Mouse (Mus musculus): ENCODE measurements around the gene Ifrd1. TPM values are rescaled to one million over a fixed set of nuclear protein-coding genes. Genes with fewer than 3 reads are reported as not detected.

The Ifrd1 gene
- polyA plus RNA-seq, 1 experiment from 2014 or later = 131 TPM

DNA sequence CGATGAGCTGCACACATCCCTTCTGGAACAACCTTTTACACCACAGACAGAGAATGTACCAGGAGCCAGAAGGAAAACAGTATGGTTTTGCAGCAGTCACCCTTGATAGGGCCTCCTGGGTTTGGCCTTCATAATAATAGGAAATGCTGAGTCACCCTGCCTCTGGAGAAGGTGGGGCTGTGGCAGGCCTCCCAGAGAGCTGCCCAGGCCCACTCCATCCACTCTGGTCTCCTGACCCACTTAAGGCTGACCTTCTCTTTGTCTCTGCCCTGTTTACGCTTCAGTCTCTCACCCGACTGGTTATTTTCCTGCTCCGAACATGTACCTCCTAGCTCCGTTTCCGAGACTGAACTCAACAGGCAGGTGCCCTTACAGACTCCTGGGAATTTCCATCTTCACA is 328 bp downstream of the Ifrd1 start:
- Histone ChIP-seq H3K4me1 (ENCODE audit: control insufficient read depth, insufficient read depth, low read length) (0 out of 2 replicates have a peak, but pooled peaks cover 7% of the 10 kb centered on the region), H3K9ac (ENCODE audit: low read depth, low read length) (no peak overlapping the region), H3K27me3 (ENCODE audit: control insufficient read depth, insufficient read depth, low read length) (no peaks in the 10 kb centered on the region), H3K4me2 (replicated peaks; ENCODE audit: low read depth, low read length) (no peak overlapping the region), H3K4me3 (ENCODE audit: low read length) (no peak overlapping the region), H3K36me3 (ENCODE audit: control insufficient read depth, insufficient read depth, low read length) (no peaks in the 10 kb centered on the region), H3K9me3 (ENCODE audit: control insufficient read depth, low read length) (no peaks in the 10 kb centered on the region), H3K27ac (ENCODE audit: low read depth, low read length) (no peak overlapping the region)
- WGBS = 82% methylated on average over 6 of the region's 6 CpGs
- no peak; the same call in 1 of the 2 replicates for ATAC-seq (ENCODE audit: low FRiP score, low TSS enrichment)

GRCm38 (mm10) chr12:40247384-40247783 is 920 bp downstream of the Ifrd1 start:
- Histone ChIP-seq H3K4me3 (ENCODE audit: low read length) (no peak overlapping the region), H3K27me3 (ENCODE audit: control insufficient read depth, insufficient read depth, low read length) (no peaks in the 10 kb centered on the region), H3K27ac (ENCODE audit: low read depth, low read length) (no peak overlapping the region), H3K4me1 (ENCODE audit: control insufficient read depth, insufficient read depth, low read length) (0 out of 2 replicates have a peak, but pooled peaks cover 7% of the 10 kb centered on the region), H3K9me3 (ENCODE audit: control insufficient read depth, low read length) (no peaks in the 10 kb centered on the region), H3K9ac (ENCODE audit: low read depth, low read length) (no peak overlapping the region), H3K36me3 (ENCODE audit: control insufficient read depth, insufficient read depth, low read length) (no peaks in the 10 kb centered on the region), H3K4me2 (replicated peaks; ENCODE audit: low read depth, low read length) (no peak overlapping the region)
- WGBS = 74% methylated on average over 4 of the region's 4 CpGs
- ATAC-seq (ENCODE audit: low FRiP score, low TSS enrichment) = no peak

GRCm38 (mm10) chr12:40245434-40245970 is 2.8 kb downstream of the Ifrd1 start:
- 89% methylated on average over 7 of the region's 7 CpGs for WGBS
- Histone ChIP-seq H3K9ac (ENCODE audit: low read depth, low read length) (no peak overlapping the region), H3K4me2 (replicated peaks; ENCODE audit: low read depth, low read length) (no peak overlapping the region), H3K27ac (ENCODE audit: low read depth, low read length) (no peak overlapping the region), H3K4me3 (ENCODE audit: low read length) (no peak overlapping the region), H3K36me3 (ENCODE audit: control insufficient read depth, insufficient read depth, low read length) (no peaks in the 10 kb centered on the region), H3K27me3 (ENCODE audit: control insufficient read depth, insufficient read depth, low read length) (no peaks in the 10 kb centered on the region), H3K4me1 (ENCODE audit: control insufficient read depth, insufficient read depth, low read length) (0 out of 2 replicates have a peak, but pooled peaks cover 7% of the 10 kb centered on the region), H3K9me3 (ENCODE audit: control insufficient read depth, low read length) (no peaks in the 10 kb centered on the region)
- ATAC-seq (ENCODE audit: low FRiP score, low TSS enrichment) = no peak

GRCm38 (mm10) chr12:40244926-40245325 is 3.4 kb downstream of the Ifrd1 start:
- Histone ChIP-seq H3K36me3 (ENCODE audit: control insufficient read depth, insufficient read depth, low read length) (no peaks in the 10 kb centered on the region), H3K4me1 (ENCODE audit: control insufficient read depth, insufficient read depth, low read length) (0 out of 2 replicates have a peak, but pooled peaks cover 7% of the 10 kb centered on the region), H3K9ac (ENCODE audit: low read depth, low read length) (no peak overlapping the region), H3K4me2 (replicated peaks; ENCODE audit: low read depth, low read length) (no peak overlapping the region), H3K27ac (ENCODE audit: low read depth, low read length) (no peak overlapping the region), H3K4me3 (ENCODE audit: low read length) (no peak overlapping the region), H3K9me3 (ENCODE audit: control insufficient read depth, low read length) (no peaks in the 10 kb centered on the region), H3K27me3 (ENCODE audit: control insufficient read depth, insufficient read depth, low read length) (no peaks in the 10 kb centered on the region)
- 86% methylated on average over 5 of the region's 5 CpGs for WGBS
- no peak for ATAC-seq (ENCODE audit: low FRiP score, low TSS enrichment)

DNA sequence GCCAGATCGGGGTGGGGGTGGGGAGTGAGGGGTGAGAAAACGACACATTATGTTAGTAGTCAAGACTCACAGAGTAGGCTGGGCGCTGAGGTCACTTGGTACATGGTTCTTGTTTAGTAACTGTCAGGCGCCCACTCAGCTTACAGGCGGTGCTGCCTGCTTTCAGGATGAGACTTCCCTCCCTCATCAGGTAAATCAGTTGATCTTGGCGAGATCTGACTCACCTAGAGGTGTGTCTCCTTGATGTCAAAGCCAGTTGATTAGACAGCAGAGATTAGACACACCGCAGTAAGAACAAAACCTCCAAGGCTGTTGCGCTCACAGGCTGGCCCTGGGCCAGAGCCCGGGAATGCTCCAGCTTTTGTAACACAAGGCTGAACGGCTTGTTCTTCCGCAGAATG is 4.5 kb downstream of the Ifrd1 start:
- Histone ChIP-seq H3K27me3 (ENCODE audit: control insufficient read depth, insufficient read depth, low read length) (no peaks in the 10 kb centered on the region), H3K4me3 (ENCODE audit: low read length) (no peak overlapping the region), H3K9me3 (ENCODE audit: control insufficient read depth, low read length) (no peaks in the 10 kb centered on the region), H3K9ac (ENCODE audit: low read depth, low read length) (no peak overlapping the region), H3K4me1 (ENCODE audit: control insufficient read depth, insufficient read depth, low read length) (0 out of 2 replicates have a peak, but pooled peaks cover 7% of the 10 kb centered on the region), H3K27ac (ENCODE audit: low read depth, low read length) (no peak overlapping the region), H3K36me3 (ENCODE audit: control insufficient read depth, insufficient read depth, low read length) (no peaks in the 10 kb centered on the region), H3K4me2 (replicated peaks; ENCODE audit: low read depth, low read length) (no peak overlapping the region)
- 56% methylated on average over 11 of the region's 11 CpGs for WGBS
- no peak for ATAC-seq (ENCODE audit: low FRiP score, low TSS enrichment)

DNA sequence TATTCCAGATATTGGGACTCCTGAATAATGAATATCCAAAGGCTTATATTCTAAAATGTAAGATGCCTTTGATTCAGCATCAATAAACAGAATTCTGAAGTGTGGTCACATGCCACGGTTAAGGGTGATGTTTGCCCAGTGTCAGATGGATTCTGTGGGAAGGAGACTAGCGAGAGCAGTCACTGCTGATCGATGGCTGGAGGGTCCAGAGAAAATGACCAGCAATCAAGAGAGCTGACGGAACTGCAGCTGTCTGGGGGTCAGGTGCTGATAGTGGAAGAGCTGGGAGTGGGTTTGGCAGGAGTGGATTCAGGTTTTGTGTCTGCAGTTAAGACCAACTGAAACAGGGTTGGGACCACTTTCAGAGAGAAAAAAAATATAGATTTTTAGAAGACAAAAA is 5.1 kb downstream of the Ifrd1 start:
- no peak for ATAC-seq (ENCODE audit: low FRiP score, low TSS enrichment)
- H3K9ac ChIP-seq (ENCODE audit: low read depth, low read length) = no peak overlapping the region
- no peaks in the 10 kb centered on the region for H3K27me3 ChIP-seq (ENCODE audit: control insufficient read depth, insufficient read depth, low read length)
- H3K4me2 ChIP-seq (replicated peaks; ENCODE audit: low read depth, low read length) = no peak overlapping the region
- no peaks in the 10 kb centered on the region for H3K9me3 ChIP-seq (ENCODE audit: control insufficient read depth, low read length)
- 59% methylated on average over 4 of the region's 4 CpGs for WGBS
- no peaks in the 10 kb centered on the region for H3K36me3 ChIP-seq (ENCODE audit: control insufficient read depth, insufficient read depth, low read length)
- H3K4me3 ChIP-seq (ENCODE audit: low read length) = no peak overlapping the region
- H3K27ac ChIP-seq (ENCODE audit: low read depth, low read length) = no peak overlapping the region
- H3K4me1 ChIP-seq (ENCODE audit: control insufficient read depth, insufficient read depth, low read length) = 0 out of 2 replicates have a peak, but pooled peaks cover 3% of the 10 kb centered on the region

GRCm38 (mm10) chr12:40239161-40239560 is 9.1 kb downstream of the Ifrd1 start:
- no peak overlapping the region for H3K27ac ChIP-seq (ENCODE audit: low read depth, low read length)
- H3K4me1 ChIP-seq (ENCODE audit: control insufficient read depth, insufficient read depth, low read length) = 0 out of 2 replicates have a peak, but pooled peaks cover 3% of the 10 kb centered on the region
- H3K9me3 ChIP-seq (ENCODE audit: control insufficient read depth, low read length) = no peaks in the 10 kb centered on the region
- H3K27me3 ChIP-seq (ENCODE audit: control insufficient read depth, insufficient read depth, low read length) = no peaks in the 10 kb centered on the region
- 79% methylated on average over 7 of the region's 7 CpGs for WGBS
- H3K4me3 ChIP-seq (ENCODE audit: low read length) = no peak overlapping the region
- H3K9ac ChIP-seq (ENCODE audit: low read depth, low read length) = no peak overlapping the region
- H3K36me3 ChIP-seq (ENCODE audit: control insufficient read depth, insufficient read depth, low read length) = no peaks in the 10 kb centered on the region
- no peak overlapping the region for H3K4me2 ChIP-seq (replicated peaks; ENCODE audit: low read depth, low read length)
- no peak for ATAC-seq (ENCODE audit: low FRiP score, low TSS enrichment)

DNA sequence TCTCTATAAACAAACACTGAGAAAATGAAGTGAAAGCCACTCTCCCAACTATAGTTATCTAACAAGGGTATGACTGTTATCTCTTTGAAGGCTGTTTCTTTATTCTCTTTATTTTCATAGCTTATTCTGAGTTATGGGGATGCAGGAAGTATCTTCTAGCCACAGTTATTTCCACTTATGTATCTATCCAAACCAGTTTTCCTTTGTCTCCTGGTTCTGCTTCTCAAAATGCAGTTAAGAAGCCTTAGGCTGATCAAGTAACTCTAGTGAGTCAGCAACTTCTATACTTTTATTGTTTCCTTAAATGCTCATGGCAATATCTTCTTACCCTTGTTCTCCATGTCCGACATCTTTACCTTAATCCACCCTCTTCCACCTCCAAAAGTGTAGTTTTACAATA is 16.1 kb downstream of the Ifrd1 start:
- H3K27me3 ChIP-seq (ENCODE audit: control insufficient read depth, insufficient read depth, low read length) = no peaks in the 10 kb centered on the region
- no peak overlapping the region for H3K4me2 ChIP-seq (replicated peaks; ENCODE audit: low read depth, low read length)
- no peak for ATAC-seq (ENCODE audit: low FRiP score, low TSS enrichment)
- no peak overlapping the region for H3K9ac ChIP-seq (ENCODE audit: low read depth, low read length)
- H3K9me3 ChIP-seq (ENCODE audit: control insufficient read depth, low read length) = no peaks in the 10 kb centered on the region
- H3K4me3 ChIP-seq (ENCODE audit: low read length) = no peak overlapping the region
- 86% methylated on average over 1 of the region's 1 CpGs for WGBS
- H3K4me1 ChIP-seq (ENCODE audit: control insufficient read depth, insufficient read depth, low read length) = no peaks in the 10 kb centered on the region
- H3K27ac ChIP-seq (ENCODE audit: low read depth, low read length) = no peak overlapping the region
- no peaks in the 10 kb centered on the region for H3K36me3 ChIP-seq (ENCODE audit: control insufficient read depth, insufficient read depth, low read length)

DNA sequence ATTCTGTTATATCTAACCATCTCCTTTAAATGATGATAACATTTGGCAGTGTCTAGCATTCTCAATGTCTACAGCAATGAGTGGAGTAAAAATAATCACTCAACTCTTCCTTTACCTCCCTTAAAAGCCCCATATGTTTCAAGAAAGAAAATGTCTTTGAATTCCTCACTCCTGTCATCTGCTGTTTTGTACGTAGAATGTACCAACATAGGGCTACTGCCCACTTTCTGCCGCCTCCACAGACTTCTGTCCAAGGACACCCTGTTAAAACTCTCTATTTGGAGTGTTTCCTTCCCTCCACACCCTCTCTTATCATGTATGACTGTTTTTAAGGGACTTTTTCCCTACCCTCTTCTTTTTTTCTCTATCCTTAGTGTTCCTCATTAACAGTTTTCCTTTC is 16.7 kb downstream of the Ifrd1 start:
- H3K36me3 ChIP-seq (ENCODE audit: control insufficient read depth, insufficient read depth, low read length) = no peaks in the 10 kb centered on the region
- H3K4me1 ChIP-seq (ENCODE audit: control insufficient read depth, insufficient read depth, low read length) = no peaks in the 10 kb centered on the region
- no peak overlapping the region for H3K9ac ChIP-seq (ENCODE audit: low read depth, low read length)
- ATAC-seq (ENCODE audit: low FRiP score, low TSS enrichment) = no peak
- 93% methylated on average over 2 of the region's 2 CpGs for WGBS
- H3K27me3 ChIP-seq (ENCODE audit: control insufficient read depth, insufficient read depth, low read length) = no peaks in the 10 kb centered on the region
- H3K27ac ChIP-seq (ENCODE audit: low read depth, low read length) = no peak overlapping the region
- H3K4me2 ChIP-seq (replicated peaks; ENCODE audit: low read depth, low read length) = no peak overlapping the region
- no peaks in the 10 kb centered on the region for H3K9me3 ChIP-seq (ENCODE audit: control insufficient read depth, low read length)
- H3K4me3 ChIP-seq (ENCODE audit: low read length) = no peak overlapping the region
